Comparison of ENCODE assay signal across 8 mouse cellular contexts in genomic region chr7:44901230-44901722, GRCm38 (mm10). TPM values are rescaled to one million over a fixed set of nuclear protein-coding genes. Genes with fewer than 3 reads are reported as not detected.
DNase-seq lines count a peak whose midpoint lies in the region; ATAC-seq and TF ChIP-seq lines count a peak whose summit lies in the region.

No protein-coding gene starts in this region.

- H3K4me3 ChIP-seq in ES-E14 (ENCODE audit: insufficient read depth in 1 of 2, low read depth in 1 of 2, low read length in 2 of 2, poor library complexity in 1 of 2, severe bottlenecking in 1 of 2): peak overlapping the region; percentile 53 to 58
- peak overlapping the region; percentile 38 for H3K4me3 ChIP-seq in kidney, embryonic 16.5 days (ENCODE audit: low read length)

- ATAC-seq in erythroid progenitor cell, adult 5-6 weeks (replicated peaks; ENCODE audit: low FRiP score, poor library complexity, severe bottlenecking): peak; percentile 53
- ATAC-seq in kidney, embryonic 16.5 days (ENCODE audit: low FRiP score, low TSS enrichment): peak; percentile 37; the same call in 1 of the 2 replicates

- no peaks in the 10 kb centered on the region for H3K27me3 ChIP-seq in kidney, embryonic 16.5 days (ENCODE audit: insufficient read depth, low read length)

- H3K9ac ChIP-seq in ES-E14 (ENCODE audit: insufficient read depth, low read depth, low read length, poor library complexity, severe bottlenecking): peak overlapping the region; percentile 63; the same call in 1 of the 2 replicates
- H3K9ac ChIP-seq in kidney, embryonic 16.5 days (replicated peaks; ENCODE audit: low read length): peak overlapping the region; percentile 49

- no peak overlapping the region for H3K27ac ChIP-seq in ES-E14 (ENCODE audit: insufficient read depth, low read depth, low read length, poor library complexity, severe bottlenecking)
- peak overlapping the region; percentile 76 for H3K27ac ChIP-seq in kidney, embryonic 16.5 days (ENCODE audit: low read length)

- WGBS in kidney, embryonic 16.5 days: 15% methylated on average over 21 of the region's 21 CpGs

- in situ Hi-C loops in ES-E14 (cut with MboI; ENCODE audit: low sequenced_read_pairs in 2 of 2, unreplicated experiment in 2 of 2): no loop called here

- DNase-seq in adrenal gland, adult 2 months: peak; percentile 54
- no peak for DNase-seq in adrenal gland, adult 8-10 months
- peak; percentile 64 for DNase-seq in ES-E14 (ENCODE audit: low read depth, low spot score)
- peak; percentile 48 for DNase-seq in lung, postnatal 36 days
- DNase-seq in spleen, postnatal 36 days (ENCODE audit: low spot score in 2 of 2): peak; percentile 58 to 59
- DNase-seq in layer of hippocampus, adult 11-12 months (ENCODE audit: low spot score): no peak

- H3K9me3 ChIP-seq in ES-E14 (ENCODE audit: control insufficient read depth, insufficient read depth, low read depth, low read length): no peaks in the 10 kb centered on the region
- no peaks in the 10 kb centered on the region for H3K9me3 ChIP-seq in kidney, embryonic 16.5 days (ENCODE audit: low read length)

- H3K36me3 ChIP-seq in ES-E14 (ENCODE audit: control insufficient read depth, insufficient read depth, low read length, poor library complexity, severe bottlenecking): peaks cover 43% of the 10 kb centered on the region
- peaks cover 49% of the 10 kb centered on the region for H3K36me3 ChIP-seq in kidney, embryonic 16.5 days (ENCODE audit: insufficient read depth, low read length)

- peak overlapping the region; percentile 60 for H3K4me2 ChIP-seq in kidney, embryonic 16.5 days (replicated peaks; ENCODE audit: low read depth, low read length)

- H3K4me1 ChIP-seq in ES-E14 (ENCODE audit: control insufficient read depth in 2 of 2, insufficient read depth in 2 of 2, low read length in 2 of 2, poor library complexity in 1 of 2): peaks cover 0 to 10% of the 10 kb centered on the region in 2 experiments; a peak in 1 of 4 replicates
- H3K4me1 ChIP-seq in kidney, embryonic 16.5 days (ENCODE audit: insufficient read depth, low read length): peaks cover 34% of the 10 kb centered on the region

TF ChIP-seq in ES-E14, 5 proteins besides CTCF, POLR2A, EP300 and RAD21:
- TF ChIP-seq CHD2 (IDR thresholded peaks at IDR 0.05; ENCODE audit: low read depth, low read length): no peak
- no peak for TF ChIP-seq HCFC1 (IDR thresholded peaks at IDR 0.05; ENCODE audit: borderline replicate concordance, insufficient read depth, low read length)
- TF ChIP-seq MAFK (IDR thresholded peaks at IDR 0.05; ENCODE audit: insufficient read depth, low read depth, low read length): no peak
- TF ChIP-seq ZNF384 (IDR thresholded peaks at IDR 0.05; ENCODE audit: low read depth, low read length): no peak

RNA-seq across cellular contexts. Expression of gene Fuz, which starts 5.4 kb away (rescaled TPM):
- 10 to 100 TPM; 24.2 to 28.0 TPM for total RNA-seq in adrenal gland, adult 2 months (2021)
- polyA plus RNA-seq in adrenal gland, adult 2 months (2012; rRNA removed): 203 and 213 TPM in 2 replicates
- total RNA-seq in adrenal gland, adult 8-10 months (2022): 10 to 100 TPM; 27.2 to 46.8 (median 38.4) TPM
- total RNA-seq in ES-E14 (2012; rRNA removed): 14.2 and 17.2 TPM in 2 replicates
- 2.5 and 6.5 TPM in 2 replicates for total RNA-seq in erythroid progenitor cell, adult 5-6 weeks (2015; ENCODE audit: low replicate concordance)
- total RNA-seq in erythroid progenitor cell, adult 5-6 weeks (2017; ENCODE audit: low replicate concordance): 4.5 and 6.7 TPM in 2 replicates
- polyA plus RNA-seq in kidney, embryonic 16.5 days (2015; fragmentation: Nextera tagmentation; extraction: Ambion mirVana): 27.7 and 28.4 TPM in 2 replicates

RNA-seq across cellular contexts. Expression of gene Med25, which starts 8.8 kb away (rescaled TPM):
- total RNA-seq in adrenal gland, adult 2 months (2021): 100 to 1,000 TPM in 1 of 2 experiments, 10 to 100 TPM in 1; 80.8 to 105 TPM
- 635 and 723 TPM in 2 replicates for polyA plus RNA-seq in adrenal gland, adult 2 months (2012; rRNA removed)
- 100 to 1,000 TPM in 2 of 4 experiments, 10 to 100 TPM in 2; 85.0 to 118 (median 96.5) TPM for total RNA-seq in adrenal gland, adult 8-10 months (2022)
- total RNA-seq in ES-E14 (2012; rRNA removed): 88.2 and 121 TPM in 2 replicates
- 10.1 and 18.0 TPM in 2 replicates for total RNA-seq in erythroid progenitor cell, adult 5-6 weeks (2015; ENCODE audit: low replicate concordance)
- total RNA-seq in erythroid progenitor cell, adult 5-6 weeks (2017; ENCODE audit: low replicate concordance): 8.0 and 11.3 TPM in 2 replicates
- polyA plus RNA-seq in kidney, embryonic 16.5 days (2015; fragmentation: Nextera tagmentation; extraction: Ambion mirVana): 136 and 149 TPM in 2 replicates

RNA-seq across cellular contexts. Expression of gene Ap2a1, which starts 28.0 kb away (rescaled TPM):
- 100 to 1,000 TPM in 1 of 2 experiments, 10 to 100 TPM in 1; 86.3 to 105 TPM for total RNA-seq in adrenal gland, adult 2 months (2021)
- 119 and 121 TPM in 2 replicates for polyA plus RNA-seq in adrenal gland, adult 2 months (2012; rRNA removed)
- total RNA-seq in adrenal gland, adult 8-10 months (2022): 100 to 1,000 TPM in 3 of 4 experiments, 10 to 100 TPM in 1; 99.8 to 139 (median 118) TPM
- 82.5 and 94.9 TPM in 2 replicates for total RNA-seq in ES-E14 (2012; rRNA removed)
- total RNA-seq in erythroid progenitor cell, adult 5-6 weeks (2015; ENCODE audit: low replicate concordance): 93.0 and 93.9 TPM in 2 replicates
- 46.2 and 74.2 TPM in 2 replicates for total RNA-seq in erythroid progenitor cell, adult 5-6 weeks (2017; ENCODE audit: low replicate concordance)
- polyA plus RNA-seq in kidney, embryonic 16.5 days (2015; fragmentation: Nextera tagmentation; extraction: Ambion mirVana): 72.9 and 75.3 TPM in 2 replicates

RNA-seq across cellular contexts. Expression of gene Ptov1, which starts 31.7 kb away (rescaled TPM):
- total RNA-seq in adrenal gland, adult 2 months (2021): 100 to 1,000 TPM; 227 TPM
- 492 and 493 TPM in 2 replicates for polyA plus RNA-seq in adrenal gland, adult 2 months (2012; rRNA removed)
- 100 to 1,000 TPM; 273 to 304 (median 292) TPM for total RNA-seq in adrenal gland, adult 8-10 months (2022)
- total RNA-seq in ES-E14 (2012; rRNA removed): 144 and 205 TPM in 2 replicates
- total RNA-seq in erythroid progenitor cell, adult 5-6 weeks (2015; ENCODE audit: low replicate concordance): 16.9 and 18.4 TPM in 2 replicates
- 1.8 and 4.8 TPM in 2 replicates for total RNA-seq in erythroid progenitor cell, adult 5-6 weeks (2017; ENCODE audit: low replicate concordance)
- polyA plus RNA-seq in kidney, embryonic 16.5 days (2015; fragmentation: Nextera tagmentation; extraction: Ambion mirVana): 371 and 404 TPM in 2 replicates

RNA-seq across cellular contexts. Expression of gene Tsks, which starts 41.7 kb away (rescaled TPM):
- total RNA-seq in adrenal gland, adult 2 months (2021): not detected
- polyA plus RNA-seq in adrenal gland, adult 2 months (2012; rRNA removed): 0.13 and 0.31 TPM in 2 replicates
- total RNA-seq in adrenal gland, adult 8-10 months (2022): not detected
- total RNA-seq in ES-E14 (2012; rRNA removed): 0.49 and 0.85 TPM in 2 replicates
- not detected in 2 replicates for total RNA-seq in erythroid progenitor cell, adult 5-6 weeks (2015; ENCODE audit: low replicate concordance)
- not detected in 2 replicates for total RNA-seq in erythroid progenitor cell, adult 5-6 weeks (2017; ENCODE audit: low replicate concordance)
- 0.10 and 0.24 TPM in 2 replicates for polyA plus RNA-seq in kidney, embryonic 16.5 days (2015; fragmentation: Nextera tagmentation; extraction: Ambion mirVana)

Comparison
In these comparisons a context has a peak if more than half of its experiments do, and no peak if none do; other contexts are left out.
1. DNase-seq: peak in adrenal gland, adult 2 months (single experiment), ES-E14 (single experiment), lung, postnatal 36 days (single experiment) and spleen, postnatal 36 days (2 of 2); none in adrenal gland, adult 8-10 months (single experiment) and layer of hippocampus, adult 11-12 months (single experiment).